Mouse (Mus musculus) embryonic facial prominence, embryonic 13.5 days (tissue): ENCODE results near the gene Nars2. TPM values are rescaled to one million over a fixed set of nuclear protein-coding genes. Genes with fewer than 3 reads are reported as not detected.

Experiments used
- ATAC-seq: fragments of 200-750 bp; cut with Nextera tagmentation; 2 replicates; pipeline ENCODE4 v1.8.0; 2017; ENCODE audit warnings: low read depth; ENCODE audit not compliant: insufficient number of reproducible peaks, insufficient read depth, low FRiP score, low TSS enrichment
- H3K27ac ChIP-seq: fragments of 300-500 bp; sonication (generic); 2 replicates; pipeline ENCODE4 v1.5.1; 2015; ENCODE audit warnings: moderate library complexity, mild to moderate bottlenecking, inconsistent platforms
- H3K27me3 ChIP-seq: fragments of 300-500 bp; sonication (generic); 2 replicates; pipeline ENCODE4 v1.6.1; 2015; ENCODE audit warnings: mild to moderate bottlenecking, inconsistent platforms
- H3K36me3 ChIP-seq: fragments of 300-500 bp; sonication (generic); 2 replicates; pipeline ENCODE4 v1.6.1; 2015; ENCODE audit warnings: mild to moderate bottlenecking, inconsistent platforms
- H3K4me1 ChIP-seq: fragments of 300-500 bp; sonication (generic); 2 replicates; pipeline ENCODE4 v1.6.1; 2015; ENCODE audit warnings: inconsistent platforms
- H3K4me2 ChIP-seq: fragments of 300-500 bp; sonication (generic); 2 replicates; pipeline ENCODE4 v1.6.1; 2015; ENCODE audit warnings: moderate library complexity, mild to moderate bottlenecking, inconsistent platforms
- H3K4me3 ChIP-seq: fragments of 300-500 bp; sonication (generic); 2 replicates; pipeline ENCODE4 v1.5.1; 2015; ENCODE audit warnings: mild to moderate bottlenecking, inconsistent platforms
- H3K9ac ChIP-seq: fragments of 300-500 bp; sonication (generic); 2 replicates; pipeline ENCODE4 v1.6.1; 2015; ENCODE audit warnings: mild to moderate bottlenecking, inconsistent platforms
- H3K9me3 ChIP-seq: fragments of 300-500 bp; sonication (generic); 2 replicates; pipeline ENCODE4 v1.6.1; 2016; ENCODE audit warnings: inconsistent platforms
- WGBS: fragments of 180-500 bp; shearing (Covaris S2); methylation state at CpG from one replicate; pipeline ENCODE4 v1.1.7; 2015; ENCODE audit warnings: mixed read lengths; 5-methylcytosine and 5-hydroxymethylcytosine counted together
- polyA plus RNA-seq: library from polyadenylated mRNA; unstranded; fragments of >200 nt; fragmentation: Nextera tagmentation; extraction: Ambion mirVana; gene quantifications from 2 replicates; pipeline ENCODE4 v1.2.1, GENCODE M21; 2015

Gene Nars2
- 21.2 and 26.6 TPM in 2 replicates for polyA plus RNA-seq

DNA sequence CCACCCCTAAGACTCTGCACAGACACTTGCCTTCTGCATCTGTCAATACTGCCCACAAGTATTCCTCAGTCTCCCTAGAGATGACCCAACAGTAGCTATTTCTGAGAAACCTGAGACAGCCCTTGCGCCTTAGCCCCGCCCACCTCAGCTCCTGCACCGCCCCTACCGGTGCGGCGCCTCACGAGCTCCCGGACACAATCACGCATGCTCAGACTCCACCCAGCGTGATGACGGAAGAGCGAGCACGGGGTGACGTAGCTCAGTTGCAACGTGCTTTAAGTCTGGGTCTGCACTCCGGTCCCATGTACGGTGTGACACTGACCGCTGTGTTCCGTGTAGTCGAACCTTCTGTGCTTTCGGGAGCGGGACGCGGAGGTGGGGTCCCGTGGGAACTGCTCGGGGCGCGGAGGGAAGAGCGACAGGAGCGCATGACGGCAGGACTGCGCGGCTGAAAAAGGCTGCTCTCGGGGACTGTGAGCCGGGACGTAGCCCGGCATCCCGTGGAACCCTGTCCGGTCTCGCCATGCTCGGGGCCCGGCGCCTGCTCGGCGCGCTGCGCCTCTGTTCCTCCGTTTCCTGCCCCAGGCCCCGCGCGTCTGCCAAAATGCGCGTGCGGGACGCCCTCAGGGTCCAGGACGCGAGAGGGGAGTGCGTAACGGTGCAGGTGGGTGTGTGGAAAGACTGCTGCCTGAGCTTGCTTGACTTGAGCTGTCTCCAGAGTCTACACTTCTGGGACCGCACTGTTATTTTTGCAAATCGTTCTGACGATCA, at the start of gene Nars2:
TSS of gene Nars2 (plus strand) at position 225 of the 771 bp plus-strand sequence.
- ATAC-seq: peak; percentile 99
- under 1% methylated on average over 62 of the region's 62 CpGs for WGBS

DNA sequence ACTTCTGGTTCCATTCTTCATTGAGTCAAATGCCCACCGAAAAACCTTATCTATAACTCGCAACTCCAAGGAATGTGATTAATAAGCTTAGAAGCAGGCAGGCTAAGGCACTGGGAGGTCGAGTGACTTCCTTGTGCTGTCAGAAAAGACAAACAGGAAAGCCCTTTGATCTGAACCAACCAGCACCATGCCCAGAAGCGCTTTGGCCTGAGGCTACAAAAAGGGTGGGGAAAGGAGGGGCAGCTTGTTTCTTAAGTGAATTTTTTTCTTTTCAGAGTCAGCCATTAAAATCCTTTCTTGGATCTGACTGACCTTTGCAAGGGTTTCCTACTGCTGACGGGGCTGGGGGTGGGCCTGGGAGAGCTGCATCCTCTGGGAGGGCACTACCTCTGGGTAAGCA, 49.1 kb upstream of the Nars2 start:
- H3K4me1 ChIP-seq: peaks cover 19% of the 10 kb centered on the region
- no peak for ATAC-seq
- no peaks in the 10 kb centered on the region for H3K9me3 ChIP-seq
- no peak overlapping the region for H3K4me3 ChIP-seq
- WGBS: 51% methylated on average over 5 of the region's 5 CpGs
- H3K36me3 ChIP-seq: peaks cover 30% of the 10 kb centered on the region
- no peak overlapping the region for H3K9ac ChIP-seq
- H3K4me2 ChIP-seq: no peak overlapping the region
- no peak overlapping the region for H3K27ac ChIP-seq
- H3K27me3 ChIP-seq: no peaks in the 10 kb centered on the region

More for the DNA sequence above, at the start of gene Nars2:
- H3K36me3 ChIP-seq: no peaks in the 10 kb centered on the region
- peaks cover 13% of the 10 kb centered on the region for H3K4me1 ChIP-seq
- H3K9me3 ChIP-seq: no peaks in the 10 kb centered on the region
- peak within 1 kb of the TSS; percentile 87 for H3K4me3 ChIP-seq
- no peaks in the 10 kb centered on the region for H3K27me3 ChIP-seq
- peak within 1 kb of the TSS; percentile 89 for H3K27ac ChIP-seq
- peak within 1 kb of the TSS; percentile 89 for H3K9ac ChIP-seq
- peak within 1 kb of the TSS; percentile 74 for H3K4me2 ChIP-seq

DNA sequence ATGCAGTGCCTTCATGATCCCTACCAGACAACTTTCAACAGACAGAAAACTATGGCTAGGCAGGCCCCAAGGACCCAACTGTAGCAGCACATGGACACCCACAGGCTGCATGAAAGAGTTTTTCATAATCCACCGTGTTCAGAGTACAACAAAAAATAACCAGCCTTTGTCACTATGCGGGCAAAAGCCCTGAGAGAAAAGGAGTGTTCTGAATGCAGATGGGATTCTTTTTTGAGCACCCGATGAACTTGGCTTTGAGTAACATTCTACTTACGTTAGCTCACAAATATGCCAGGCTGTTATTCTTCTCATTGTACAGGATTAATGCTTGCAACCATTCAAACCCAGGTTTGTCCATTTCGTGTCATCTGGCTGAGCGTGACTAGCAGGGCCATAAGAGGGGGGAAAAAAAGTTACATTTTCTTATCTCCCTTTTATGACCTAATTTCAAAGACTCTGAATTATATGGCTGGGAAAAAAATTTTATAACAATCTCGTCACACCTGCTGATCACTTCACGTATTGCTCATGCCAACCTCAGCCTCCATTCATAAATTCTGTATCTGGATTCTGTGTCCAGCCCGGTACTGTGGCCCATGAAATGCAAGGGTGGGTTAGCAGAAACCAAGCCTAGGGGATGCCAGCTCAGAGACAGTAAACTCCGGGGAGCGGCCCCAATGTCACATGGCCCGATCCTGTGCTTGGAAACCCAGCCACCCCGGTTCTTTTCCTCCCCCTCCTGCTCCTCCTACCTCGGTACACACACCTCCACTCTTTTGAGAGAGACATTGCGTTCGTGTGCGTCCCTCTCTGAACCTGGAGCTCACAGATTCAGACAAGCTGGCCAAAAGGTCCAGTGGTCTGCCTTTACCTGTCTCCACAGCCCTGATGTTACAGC, 48.0 kb upstream of the Nars2 start:
- no peak for ATAC-seq
- no peak overlapping the region for H3K27ac ChIP-seq
- peaks cover 24% of the 10 kb centered on the region for H3K4me1 ChIP-seq
- no peak overlapping the region for H3K4me2 ChIP-seq
- no peak overlapping the region for H3K4me3 ChIP-seq
- H3K27me3 ChIP-seq: no peaks in the 10 kb centered on the region
- WGBS: 87% methylated on average over 17 of the region's 17 CpGs
- H3K9ac ChIP-seq: no peak overlapping the region
- no peaks in the 10 kb centered on the region for H3K9me3 ChIP-seq
- H3K36me3 ChIP-seq: peaks cover 30% of the 10 kb centered on the region

DNA sequence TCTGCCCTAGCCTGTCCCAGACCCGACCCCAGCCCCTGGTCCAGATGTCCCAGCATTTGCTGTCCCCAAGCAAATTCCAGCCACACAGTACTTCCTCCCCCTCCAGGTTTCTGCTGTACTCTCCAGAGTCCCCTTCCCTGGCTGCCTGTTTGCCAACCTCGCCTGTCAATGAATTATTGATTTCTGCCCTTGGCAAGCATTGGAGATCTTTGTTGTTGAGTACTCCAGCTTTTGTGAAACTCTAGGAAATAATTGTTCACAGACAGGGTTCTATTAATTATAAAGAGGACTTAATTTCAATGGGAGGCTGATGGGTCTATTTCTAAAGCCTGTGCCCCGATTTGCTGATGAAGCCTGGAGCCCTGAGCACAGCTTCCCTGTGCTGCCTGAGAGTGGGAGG, 46.9 kb upstream of the Nars2 start:
- H3K27ac ChIP-seq: no peak overlapping the region
- H3K4me2 ChIP-seq: no peak overlapping the region
- H3K9ac ChIP-seq: no peak overlapping the region
- no peaks in the 10 kb centered on the region for H3K27me3 ChIP-seq
- H3K4me3 ChIP-seq: no peak overlapping the region
- WGBS: 45% methylated on average over 3 of the region's 3 CpGs
- H3K9me3 ChIP-seq: no peaks in the 10 kb centered on the region
- peaks cover 30% of the 10 kb centered on the region for H3K36me3 ChIP-seq
- peaks cover 16% of the 10 kb centered on the region for H3K4me1 ChIP-seq
- no peak for ATAC-seq

DNA sequence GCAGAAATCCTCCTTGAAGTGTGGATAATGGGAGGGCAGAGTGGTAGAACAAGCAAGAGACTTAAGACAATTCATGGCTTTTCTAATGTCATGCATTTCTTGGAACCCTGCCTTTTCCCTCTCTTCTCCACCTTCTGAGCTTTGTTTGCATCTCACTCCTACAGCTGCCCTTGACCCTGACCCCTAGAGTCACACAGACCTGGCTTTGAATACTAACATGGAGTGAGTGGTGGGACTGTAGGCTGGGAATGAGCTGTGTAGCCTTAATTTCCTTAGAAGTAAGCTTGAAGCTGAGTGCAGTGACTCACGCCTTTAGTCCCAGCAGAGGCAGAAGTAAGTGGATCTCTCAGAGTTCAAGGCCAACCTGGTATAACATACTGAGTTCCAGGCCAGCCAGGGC, 46.4 kb upstream of the Nars2 start:
- no peak overlapping the region for H3K4me3 ChIP-seq
- no peaks in the 10 kb centered on the region for H3K27me3 ChIP-seq
- H3K9me3 ChIP-seq: no peaks in the 10 kb centered on the region
- no peak overlapping the region for H3K4me2 ChIP-seq
- peaks cover 30% of the 10 kb centered on the region for H3K36me3 ChIP-seq
- no peak overlapping the region for H3K9ac ChIP-seq
- ATAC-seq: no peak
- no peak overlapping the region for H3K27ac ChIP-seq
- peaks cover 17% of the 10 kb centered on the region for H3K4me1 ChIP-seq
- 91% methylated on average over 1 of the region's 1 CpGs for WGBS

DNA sequence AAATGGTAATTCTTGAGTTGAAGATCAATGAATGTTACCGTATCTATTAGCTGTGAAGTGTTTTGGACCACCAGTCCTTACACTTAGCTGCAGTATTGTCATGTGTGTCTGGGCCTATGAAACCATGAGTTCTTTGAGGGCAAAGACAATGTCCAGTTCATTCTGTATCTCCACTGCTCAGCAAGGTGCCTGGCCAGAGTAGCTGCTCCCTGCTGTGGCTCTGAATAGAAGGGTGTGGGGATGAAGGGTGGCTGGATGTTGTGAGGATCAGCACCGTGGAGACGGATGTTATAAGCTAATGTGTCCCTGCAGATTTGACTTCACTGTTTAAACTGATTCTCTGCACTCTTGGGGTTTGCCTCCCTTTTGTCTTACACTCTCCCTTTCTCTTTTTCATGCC, 45.9 kb upstream of the Nars2 start:
- no peaks in the 10 kb centered on the region for H3K27me3 ChIP-seq
- no peak overlapping the region for H3K4me3 ChIP-seq
- no peak overlapping the region for H3K4me2 ChIP-seq
- H3K27ac ChIP-seq: no peak overlapping the region
- no peak for ATAC-seq
- H3K36me3 ChIP-seq: peaks cover 30% of the 10 kb centered on the region
- 88% methylated on average over 3 of the region's 3 CpGs for WGBS
- no peak overlapping the region for H3K9ac ChIP-seq
- no peaks in the 10 kb centered on the region for H3K9me3 ChIP-seq
- H3K4me1 ChIP-seq: peaks cover 22% of the 10 kb centered on the region

DNA sequence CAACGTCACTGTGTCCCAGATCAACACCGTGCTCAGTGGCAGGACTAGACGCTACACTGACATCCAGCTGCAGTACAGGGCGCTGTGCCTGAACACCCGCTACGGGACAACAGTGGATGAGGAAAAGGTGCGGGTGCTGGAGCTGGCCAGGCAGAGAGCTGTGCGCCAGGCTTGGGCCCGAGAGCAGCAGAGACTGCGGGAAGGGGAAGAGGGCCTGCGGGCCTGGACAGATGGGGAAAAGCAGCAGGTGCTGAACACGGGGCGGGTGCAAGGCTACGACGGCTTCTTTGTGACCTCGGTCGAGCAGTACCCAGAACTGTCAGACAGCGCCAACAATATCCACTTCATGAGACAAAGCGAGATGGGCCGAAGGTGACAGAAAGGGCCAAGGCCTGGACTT, 45.1 kb upstream of the Nars2 start:
- Histone ChIP-seq H3K27ac (no peak overlapping the region), H3K36me3 (peaks cover 30% of the 10 kb centered on the region), H3K4me3 (no peak overlapping the region), H3K4me2 (no peak overlapping the region), H3K4me1 (peaks cover 29% of the 10 kb centered on the region), H3K9me3 (no peaks in the 10 kb centered on the region), H3K9ac (no peak overlapping the region), H3K27me3 (no peaks in the 10 kb centered on the region)
- ATAC-seq: no peak
- 95% methylated on average over 20 of the region's 20 CpGs for WGBS

DNA sequence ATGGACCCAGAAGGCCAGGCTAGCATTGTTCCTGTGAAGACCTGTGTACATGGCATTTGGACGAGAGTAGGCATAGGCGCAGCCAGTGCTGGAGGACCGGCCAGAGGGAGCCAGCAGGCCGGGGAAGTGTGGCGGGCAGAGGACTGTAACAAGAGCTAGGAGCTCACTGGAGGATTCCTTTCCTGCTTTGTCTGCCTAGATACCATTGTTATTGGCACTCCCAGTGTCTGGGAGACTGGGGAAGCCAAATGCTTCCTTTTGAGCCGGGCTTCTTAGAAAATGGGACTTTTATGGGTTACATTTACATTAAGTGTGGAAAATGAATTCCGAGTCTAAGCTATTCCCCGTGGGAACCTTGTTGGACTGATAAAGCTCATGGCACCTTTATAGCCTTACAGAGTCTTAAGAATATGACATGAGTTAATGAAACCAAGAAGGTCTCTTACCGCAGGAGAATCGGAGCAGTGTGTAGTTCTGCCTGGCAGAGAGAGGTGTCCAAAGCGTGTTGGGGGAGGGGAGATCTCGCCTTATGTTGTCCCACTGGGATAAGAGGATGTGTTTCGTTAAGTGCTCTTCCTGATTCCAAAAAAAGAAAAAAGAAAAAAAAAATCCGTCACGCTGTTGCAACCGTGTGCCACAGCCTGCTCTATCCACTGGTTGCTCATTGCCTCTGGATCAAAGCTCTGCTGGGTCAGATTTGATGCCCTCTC, 43.2 kb upstream of the Nars2 start:
- H3K27me3 ChIP-seq: no peaks in the 10 kb centered on the region
- H3K27ac ChIP-seq: no peak overlapping the region
- no peaks in the 10 kb centered on the region for H3K9me3 ChIP-seq
- no peak overlapping the region for H3K9ac ChIP-seq
- H3K4me3 ChIP-seq: no peak overlapping the region
- no peak overlapping the region for H3K4me2 ChIP-seq
- H3K36me3 ChIP-seq: peaks cover 18% of the 10 kb centered on the region
- H3K4me1 ChIP-seq: peaks cover 40% of the 10 kb centered on the region
- no peak for ATAC-seq
- WGBS: 68% methylated on average over 16 of the region's 16 CpGs

DNA sequence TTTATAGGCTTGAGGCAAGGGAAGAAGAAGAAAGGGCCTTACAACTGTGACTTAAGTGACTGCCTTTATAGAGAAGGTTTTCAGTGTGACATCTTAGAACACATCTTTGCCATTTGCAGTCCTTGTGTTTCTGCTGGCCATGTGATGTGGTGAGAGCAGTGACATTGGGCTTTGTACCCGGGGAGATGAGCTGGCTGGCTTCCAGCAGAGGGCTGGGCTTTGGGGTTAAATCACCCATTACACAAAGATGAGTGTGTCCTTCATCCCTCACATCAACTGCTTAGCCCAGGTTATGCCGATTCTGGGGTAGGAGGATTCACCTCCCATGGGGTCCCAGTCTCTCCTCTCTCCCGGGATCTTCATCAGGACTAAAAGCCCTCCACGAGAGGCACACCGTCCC, 41.4 kb upstream of the Nars2 start:
- Histone ChIP-seq H3K27me3 (no peaks in the 10 kb centered on the region), H3K4me1 (peaks cover 48% of the 10 kb centered on the region)

DNA sequence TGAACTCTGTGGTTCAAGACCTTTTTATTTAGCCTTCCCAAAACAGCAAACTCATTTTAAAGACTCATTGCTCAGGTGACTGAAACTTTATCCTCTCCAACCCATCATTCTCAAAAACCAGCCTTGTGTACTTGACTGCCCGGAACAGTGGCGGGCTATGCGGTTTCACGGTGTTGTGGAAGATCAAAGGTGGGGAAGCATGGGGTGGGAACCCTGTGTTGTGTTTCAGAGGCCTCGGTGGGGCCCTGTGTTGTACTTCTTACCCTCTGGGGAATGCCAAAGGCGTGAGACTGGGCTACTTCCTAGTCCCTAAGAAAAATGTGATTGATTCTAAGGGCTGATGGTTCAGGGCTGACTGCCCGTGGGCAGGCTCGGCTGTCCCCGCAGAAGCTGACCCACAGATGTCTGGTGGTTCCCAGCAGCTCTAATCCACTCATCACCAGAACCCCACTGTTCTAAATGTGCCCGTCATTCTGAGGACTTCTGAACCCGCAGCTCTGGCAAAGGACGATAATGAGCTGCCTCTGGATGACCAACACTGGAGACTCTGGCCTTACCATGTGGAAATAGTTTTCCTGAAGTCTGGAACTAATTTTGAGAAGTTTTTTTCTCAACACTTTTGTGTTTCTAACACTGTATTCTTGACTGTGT, 40.9 kb upstream of the Nars2 start:
- ATAC-seq: no peak
- no peak overlapping the region for H3K4me2 ChIP-seq
- peaks cover 9% of the 10 kb centered on the region for H3K36me3 ChIP-seq
- no peaks in the 10 kb centered on the region for H3K27me3 ChIP-seq
- H3K27ac ChIP-seq: 0 out of 2 replicates have a peak overlapping the region, but pooled peaks have one; percentile 22
- no peak overlapping the region for H3K9ac ChIP-seq
- peaks cover 49% of the 10 kb centered on the region for H3K4me1 ChIP-seq
- WGBS: 15% methylated on average over 12 of the region's 12 CpGs
- no peak overlapping the region for H3K4me3 ChIP-seq
- no peaks in the 10 kb centered on the region for H3K9me3 ChIP-seq

More for the DNA sequence above, 41.4 kb upstream of the Nars2 start:
- Histone ChIP-seq H3K27ac (0 out of 2 replicates have a peak overlapping the region, but pooled peaks have one; percentile 22), H3K9ac (no peak overlapping the region), H3K9me3 (no peaks in the 10 kb centered on the region), H3K36me3 (peaks cover 9% of the 10 kb centered on the region), H3K4me2 (no peak overlapping the region), H3K4me3 (no peak overlapping the region)
- ATAC-seq: no peak
- WGBS: 46% methylated on average over 5 of the region's 5 CpGs

DNA sequence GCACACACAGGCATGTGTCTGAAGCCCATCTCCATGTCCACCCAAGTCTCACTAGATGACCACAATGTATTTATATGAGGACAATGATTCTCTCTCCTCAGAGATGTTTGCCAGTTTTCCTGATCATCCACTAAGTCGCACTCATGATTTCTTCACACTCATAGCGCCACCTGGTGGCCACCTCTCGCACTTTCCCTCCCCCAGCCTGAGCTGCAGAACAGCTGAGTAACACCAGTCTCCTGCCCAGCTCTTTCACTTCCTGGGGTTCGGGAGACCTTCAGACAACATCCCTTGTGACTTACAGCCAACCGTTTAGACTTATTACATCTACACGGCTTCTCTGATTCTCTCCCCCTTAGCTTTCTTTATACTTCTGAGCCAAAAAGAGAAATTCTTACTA, 37.3 kb upstream of the Nars2 start:
- H3K36me3 ChIP-seq: no peaks in the 10 kb centered on the region
- no peak overlapping the region for H3K9ac ChIP-seq
- no peaks in the 10 kb centered on the region for H3K27me3 ChIP-seq
- no peaks in the 10 kb centered on the region for H3K9me3 ChIP-seq
- no peak overlapping the region for H3K27ac ChIP-seq
- no peak overlapping the region for H3K4me2 ChIP-seq
- H3K4me1 ChIP-seq: peaks cover 38% of the 10 kb centered on the region
- H3K4me3 ChIP-seq: no peak overlapping the region
- ATAC-seq: no peak
- 10% methylated on average over 6 of the region's 6 CpGs for WGBS
